Mouse (Mus musculus) heart, postnatal 0 days (tissue): ENCODE data around the gene Olfr993.

ENCODE experiments used
- CTCF ChIP-seq: IDR thresholded peaks from 2 replicates; pipeline ENCODE4 v1.5.1; 2016; ENCODE audit warnings: antibody characterized with exemption, control low read depth, low read depth
- EP300 ChIP-seq: IDR thresholded peaks from 2 replicates; pipeline ENCODE4 v1.6.1; 2016; ENCODE audit warnings: antibody characterized with exemption, low read depth

- TF ChIP-seq EP300 (no peak), CTCF (no peak)
These were observed 21.7 kb upstream of the Olfr993 start, which contains the start of gene Olfr994 for GRCm38 (mm10) chr2:85436351-85436750.
